Mouse (Mus musculus) forebrain, postnatal 0 days (tissue): Measurements from ENCODE around the gene Foxo3. TPM values are rescaled to one million over a fixed set of nuclear protein-coding genes. Genes with fewer than 3 reads are reported as not detected.
A peak's percentile ranks its signal among the peaks of the same experiment; 100 is the strongest.

Experiments
- ATAC-seq: fragments of 200-750 bp; cut with Nextera tagmentation; 2 replicates; pipeline ENCODE4 v1.8.0; 2017; ENCODE audit warnings: mild to moderate bottlenecking, moderate library complexity
- DNase-seq: peaks from one replicate; pipeline ENCODE4 v3.0.0-alpha.2; 2015
- H3K27ac ChIP-seq: fragments of 300-500 bp; sonication (generic); 2 replicates; pipeline ENCODE4 v1.5.1; 2014; ENCODE audit warnings: low read depth, mild to moderate bottlenecking, antibody characterized with exemption, low read length, moderate library complexity, mixed read lengths
- H3K27me3 ChIP-seq: fragments of 300-500 bp; sonication (generic); 2 replicates; pipeline ENCODE4 v1.6.1; 2014; ENCODE audit warnings: mild to moderate bottlenecking, low read length, mixed read lengths; ENCODE audit not compliant: insufficient read depth
- H3K36me3 ChIP-seq: fragments of 300-500 bp; sonication (generic); 2 replicates; pipeline ENCODE4 v1.6.1; 2014; ENCODE audit warnings: mild to moderate bottlenecking, moderate library complexity; ENCODE audit not compliant: insufficient read depth
- H3K4me1 ChIP-seq: fragments of 300-500 bp; sonication (generic); 2 replicates; pipeline ENCODE4 v1.6.1; 2014; ENCODE audit warnings: antibody characterized with exemption; ENCODE audit not compliant: insufficient read depth
- H3K4me2 ChIP-seq: fragments of 300-500 bp; sonication (generic); 2 replicates; pipeline ENCODE4 v1.6.1; 2014; ENCODE audit warnings: low read depth, mild to moderate bottlenecking, moderate library complexity
- H3K4me3 ChIP-seq: fragments of 300-500 bp; sonication (generic); 2 replicates; pipeline ENCODE4 v1.5.1; 2014; ENCODE audit warnings: low read depth, low read length, mixed read lengths
- H3K9ac ChIP-seq: fragments of 300-500 bp; sonication (generic); 2 replicates; pipeline ENCODE4 v1.6.1; 2014; ENCODE audit warnings: mild to moderate bottlenecking
- H3K9me3 ChIP-seq: fragments of 300-500 bp; sonication (generic); 2 replicates; pipeline ENCODE4 v1.6.1; 2016; ENCODE audit warnings: low read length
- CTCF ChIP-seq: sonication (generic); IDR thresholded peaks from 2 replicates; pipeline ENCODE4 v1.5.1; 2016; ENCODE audit warnings: antibody characterized with exemption, control low read depth, low read depth
- WGBS: fragments of 180-500 bp; shearing (Covaris S2); extraction: QIAGEN DNeasy Blood & Tissue Kit; methylation state at CpG from one replicate; pipeline ENCODE4 v1.1.7; 2014; 5-methylcytosine and 5-hydroxymethylcytosine counted together
- polyA plus RNA-seq: library from polyadenylated mRNA; unstranded; fragments of >200 nt; fragmentation: Nextera tagmentation; extraction: Ambion mirVana; gene quantifications from 2 replicates; pipeline ENCODE4 v1.2.1, GENCODE M21; 2015
- total RNA-seq: library from RNA; depleted of rRNA; stranded (reverse); fragments of >200 nt; gene quantifications from 2 replicates; pipeline ENCODE4 v1.2.3, GENCODE M21; 2014

The Foxo3 gene
- total and polyA plus RNA-seq, 2 experiments from 2014 or later = 6.5 to 29.1 TPM

DNA sequence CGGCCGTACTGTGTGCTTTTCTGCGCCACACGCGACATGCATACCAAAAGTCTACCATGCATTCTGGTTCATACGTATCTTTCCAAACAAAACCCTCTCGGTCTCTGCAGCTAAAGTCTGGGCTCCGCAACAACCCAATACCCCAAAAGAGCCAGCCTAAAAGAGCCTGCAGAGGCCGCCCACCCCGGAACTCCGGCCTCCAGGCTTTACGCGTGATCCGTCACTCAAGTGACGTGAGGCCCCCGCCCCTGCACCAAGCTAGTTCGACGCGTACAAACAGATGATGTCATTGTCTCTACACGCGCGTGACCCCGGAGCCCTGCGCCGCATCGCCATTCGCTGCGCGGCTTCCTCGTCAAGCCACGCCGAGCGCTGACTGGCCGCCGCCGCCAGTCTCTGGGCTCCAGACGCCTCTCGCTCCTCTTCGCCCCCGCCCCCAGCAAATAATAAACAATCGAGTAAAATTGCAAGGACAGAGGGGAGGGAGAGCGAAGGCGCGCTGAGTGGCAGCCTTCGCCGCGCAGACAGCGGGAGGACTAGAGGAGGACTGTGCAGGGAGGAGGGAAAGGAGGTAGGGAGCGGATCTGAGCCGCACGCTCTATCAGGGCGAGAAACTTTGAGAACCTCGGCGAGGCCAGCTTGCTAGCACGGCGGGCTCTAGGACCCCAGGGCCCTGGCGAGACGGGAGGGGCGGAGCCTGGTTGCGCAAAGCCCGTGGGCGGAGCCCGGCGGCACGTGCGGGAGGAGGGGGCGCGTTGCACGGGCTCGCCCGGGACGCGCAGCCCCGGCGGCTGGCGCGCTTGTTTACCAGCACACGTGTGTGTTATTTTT, 1.1 kb upstream of the Foxo3 start:
- peak; percentile 91 for ATAC-seq

GRCm38 (mm10) chr10:42275871-42276501, 569 bp downstream of the Foxo3 start:
- Histone ChIP-seq H3K9me3 (no peaks in the 10 kb centered on the region), H3K27me3 (0 out of 2 replicates have a peak, but pooled peaks cover 3% of the 10 kb centered on the region), H3K9ac (peak overlapping the region; percentile 72), H3K4me1 (peaks cover 22% of the 10 kb centered on the region; the same call in 1 of the 2 replicates), H3K27ac (peak overlapping the region; percentile 93), H3K36me3 (no peaks in the 10 kb centered on the region; the same call in 1 of the 2 replicates), H3K4me3 (peak overlapping the region; percentile 80), H3K4me2 (peak overlapping the region; percentile 98)
- ATAC-seq (peak; percentile 7), DNase-seq (no peak)
- WGBS = 2% methylated on average over 40 of the region's 40 CpGs
- 0 out of 2 replicates have a peak, but pooled peaks have one; percentile 7 for TF ChIP-seq CTCF

More for the DNA sequence above, 1.1 kb upstream of the Foxo3 start:
- H3K27ac ChIP-seq = peak overlapping the region; percentile 93
- TF ChIP-seq CTCF = no peak
- no peaks in the 10 kb centered on the region for H3K9me3 ChIP-seq
- H3K4me1 ChIP-seq = peaks cover 19% of the 10 kb centered on the region; the same call in 1 of the 2 replicates
- DNase-seq = peak; percentile 100
- no peaks in the 10 kb centered on the region; the same call in 1 of the 2 replicates for H3K36me3 ChIP-seq
- peak overlapping the region; percentile 72 for H3K9ac ChIP-seq
- 0 out of 2 replicates have a peak, but pooled peaks cover 3% of the 10 kb centered on the region for H3K27me3 ChIP-seq
- peak overlapping the region; percentile 80 for H3K4me3 ChIP-seq
- 1% methylated on average over 78 of the region's 78 CpGs for WGBS
- peak overlapping the region; percentile 98 for H3K4me2 ChIP-seq

DNA sequence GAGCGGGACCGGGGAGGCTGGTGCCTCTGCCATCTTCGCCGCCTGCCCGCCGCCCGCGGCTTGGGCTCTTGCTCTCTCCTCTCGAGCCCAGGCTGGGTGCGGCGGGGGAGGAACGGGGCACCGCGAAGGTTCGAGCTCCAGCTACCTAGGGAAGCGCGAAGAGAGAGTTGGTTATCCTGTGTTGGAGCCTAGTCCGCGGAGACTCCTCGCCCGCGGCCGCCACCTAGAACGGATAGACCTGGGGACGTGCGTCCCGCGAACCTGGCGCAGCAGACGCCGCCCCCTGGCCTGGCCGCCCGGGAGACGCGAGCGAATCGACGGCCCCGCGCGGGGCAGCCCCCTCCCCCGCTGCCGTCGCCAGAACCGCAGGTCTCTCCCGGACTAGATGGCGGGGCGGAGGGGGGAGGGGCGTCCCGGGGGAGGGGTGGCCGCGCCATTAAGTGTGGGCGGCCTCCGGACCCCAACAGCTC, 1.1 kb downstream of the Foxo3 start:
- TF ChIP-seq CTCF = no peak
- 2% methylated on average over 40 of the region's 54 CpGs for WGBS
- DNase-seq = peak; percentile 38
- Histone ChIP-seq H3K4me3 (peak overlapping the region; percentile 80), H3K4me2 (peak overlapping the region; percentile 98), H3K9ac (peak overlapping the region; percentile 72), H3K9me3 (no peaks in the 10 kb centered on the region), H3K36me3 (no peaks in the 10 kb centered on the region; the same call in 1 of the 2 replicates), H3K27me3 (0 out of 2 replicates have a peak, but pooled peaks cover 3% of the 10 kb centered on the region), H3K27ac (peak overlapping the region; percentile 93), H3K4me1 (peaks cover 22% of the 10 kb centered on the region; the same call in 1 of the 2 replicates)
- no peak for ATAC-seq

DNA sequence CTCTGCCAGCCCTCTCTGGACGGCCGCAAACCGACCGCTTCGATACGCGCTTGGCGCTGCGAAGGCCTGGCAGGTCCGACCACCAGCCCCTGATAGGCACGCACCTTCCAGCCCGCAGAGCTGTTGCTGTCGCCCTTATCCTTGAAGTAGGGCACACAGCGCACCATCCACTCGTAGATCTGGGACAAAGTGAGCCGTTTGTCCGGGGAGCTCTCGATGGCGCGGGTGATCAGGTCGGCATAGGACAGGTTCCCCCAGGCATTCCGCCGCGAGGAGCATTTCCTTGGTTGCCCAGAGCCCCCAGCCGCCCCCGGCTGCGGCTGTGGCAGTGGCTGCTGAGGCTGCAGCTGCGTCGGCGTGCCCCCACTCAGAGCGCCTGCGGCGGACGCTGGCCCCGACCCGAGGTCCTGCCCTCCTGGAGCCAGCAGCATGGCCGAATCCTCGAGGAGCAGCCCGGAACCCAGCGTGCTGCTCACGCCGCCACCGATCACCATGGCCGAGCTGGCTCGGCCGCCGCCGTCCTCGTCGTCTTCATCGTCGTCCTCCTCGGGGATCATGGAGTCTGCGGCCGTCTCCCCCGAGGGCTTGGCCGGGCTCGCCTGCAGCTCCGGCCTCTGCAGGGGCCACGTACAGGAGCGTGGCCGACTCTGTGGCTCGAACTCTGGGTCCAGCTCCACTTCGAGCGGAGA, 1.7 kb downstream of the Foxo3 start:
- no peaks in the 10 kb centered on the region for H3K9me3 ChIP-seq
- H3K4me3 ChIP-seq = peak overlapping the region; percentile 80
- H3K36me3 ChIP-seq = no peaks in the 10 kb centered on the region; the same call in 1 of the 2 replicates
- H3K4me1 ChIP-seq = peaks cover 22% of the 10 kb centered on the region; the same call in 1 of the 2 replicates
- WGBS = 4% methylated on average over 65 of the region's 65 CpGs
- DNase-seq = peak; percentile 25
- TF ChIP-seq CTCF = no peak
- peak overlapping the region; percentile 98 for H3K4me2 ChIP-seq
- peak overlapping the region; percentile 72 for H3K9ac ChIP-seq
- H3K27me3 ChIP-seq = 0 out of 2 replicates have a peak, but pooled peaks cover 3% of the 10 kb centered on the region
- H3K27ac ChIP-seq = peak overlapping the region; percentile 93
- no peak for ATAC-seq

- H3K4me2 ChIP-seq = peak overlapping the region; percentile 98
- peak overlapping the region; percentile 72; the same call in 1 of the 2 replicates for H3K9ac ChIP-seq
- H3K4me1 ChIP-seq = peaks cover 22% of the 10 kb centered on the region; the same call in 1 of the 2 replicates
- DNase-seq (no peak), ATAC-seq (no peak)
- no peaks in the 10 kb centered on the region; the same call in 1 of the 2 replicates for H3K36me3 ChIP-seq
- peak overlapping the region; percentile 80 for H3K4me3 ChIP-seq
- no peak overlapping the region for H3K27ac ChIP-seq
- no peak for TF ChIP-seq CTCF
- no peaks in the 10 kb centered on the region for H3K9me3 ChIP-seq
- no peaks in the 10 kb centered on the region for H3K27me3 ChIP-seq
- 19% methylated on average over 21 of the region's 21 CpGs for WGBS
Observed at GRCm38 (mm10) chr10:42273760-42274691, 2.5 kb downstream of the Foxo3 start.
